Mouse (Mus musculus) retina, postnatal 7 days (tissue): ENCODE measurements around the gene Gm20441.
"Not testable (repeated sequence)": the region's sequence is repeated elsewhere in the genome, so short reads cannot be mapped to it uniquely, and the experiment has no call there.

Experiments used
- DNase-seq: peaks from one replicate; pipeline ENCODE4 v3.0.0-alpha.2; 2012; ENCODE audit warnings: low read depth, low spot score

The Gm20441 gene

GRCm38 (mm10) chr10:75779206-75780174 is 1.3 kb downstream of the Gm20441 start:
- no peak for DNase-seq

- no peak for DNase-seq
Measured at GRCm38 (mm10) chr10:75777885-75778284, 2.9 kb downstream of the Gm20441 start.

DNA sequence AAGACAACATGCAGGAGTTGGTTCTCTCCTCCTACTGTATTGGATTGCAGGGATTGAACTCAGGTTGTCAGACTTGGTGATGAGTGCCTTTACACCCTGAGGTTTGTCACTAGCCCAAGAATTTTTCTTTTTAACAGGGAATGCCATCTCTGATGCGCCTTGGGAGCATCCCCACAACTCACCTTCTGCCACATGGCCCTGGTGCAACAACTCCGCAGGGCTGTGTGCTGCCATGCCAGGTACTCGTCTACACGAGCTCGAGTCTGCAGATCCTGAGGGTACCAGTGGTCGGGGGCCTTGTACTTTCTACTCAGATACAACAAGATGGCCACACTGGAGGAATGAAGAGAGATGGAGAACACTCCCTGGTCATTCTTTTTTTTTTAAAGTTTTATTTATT is 4.2 kb downstream of the Gm20441 start:
- no peak for DNase-seq

- DNase-seq = no peak
Measured at GRCm38 (mm10) chr10:75774587-75774986, 6.2 kb downstream of the Gm20441 start.

- no peak for DNase-seq
Measured at GRCm38 (mm10) chr10:75774102-75774501, 6.7 kb downstream of the Gm20441 start.

- peak; percentile 83 for DNase-seq
Measured at GRCm38 (mm10) chr10:75772795-75773664, 7.7 kb downstream of the Gm20441 start, which contains the start of gene Ddt. TSS of gene Ddt (minus strand) at chr10:75773414.

- DNase-seq = not testable (repeated sequence)
Measured at GRCm38 (mm10) chr10:75767756-75768155, 13.0 kb downstream of the Gm20441 start.

DNA sequence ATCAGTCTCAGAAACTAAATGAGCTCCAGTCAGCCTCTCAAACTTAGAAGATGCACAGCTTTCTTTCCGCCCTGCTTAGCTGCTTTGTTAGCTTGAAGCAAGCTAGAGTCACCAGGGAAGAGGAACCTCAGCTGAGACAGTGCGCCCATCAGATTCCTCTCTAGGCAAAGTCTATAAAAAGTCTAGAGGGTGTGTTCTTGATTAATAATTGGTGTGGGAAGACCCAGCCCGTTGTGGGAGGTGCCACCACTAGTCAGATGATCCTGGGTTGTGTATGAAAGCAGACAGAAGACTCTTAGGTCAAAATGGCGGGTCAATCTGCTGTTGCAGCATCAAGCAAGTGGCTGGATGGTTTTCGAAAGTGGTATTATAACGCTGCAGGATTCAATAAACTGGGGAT is 13.9 kb downstream of the Gm20441 start:
- no peak for DNase-seq

DNA sequence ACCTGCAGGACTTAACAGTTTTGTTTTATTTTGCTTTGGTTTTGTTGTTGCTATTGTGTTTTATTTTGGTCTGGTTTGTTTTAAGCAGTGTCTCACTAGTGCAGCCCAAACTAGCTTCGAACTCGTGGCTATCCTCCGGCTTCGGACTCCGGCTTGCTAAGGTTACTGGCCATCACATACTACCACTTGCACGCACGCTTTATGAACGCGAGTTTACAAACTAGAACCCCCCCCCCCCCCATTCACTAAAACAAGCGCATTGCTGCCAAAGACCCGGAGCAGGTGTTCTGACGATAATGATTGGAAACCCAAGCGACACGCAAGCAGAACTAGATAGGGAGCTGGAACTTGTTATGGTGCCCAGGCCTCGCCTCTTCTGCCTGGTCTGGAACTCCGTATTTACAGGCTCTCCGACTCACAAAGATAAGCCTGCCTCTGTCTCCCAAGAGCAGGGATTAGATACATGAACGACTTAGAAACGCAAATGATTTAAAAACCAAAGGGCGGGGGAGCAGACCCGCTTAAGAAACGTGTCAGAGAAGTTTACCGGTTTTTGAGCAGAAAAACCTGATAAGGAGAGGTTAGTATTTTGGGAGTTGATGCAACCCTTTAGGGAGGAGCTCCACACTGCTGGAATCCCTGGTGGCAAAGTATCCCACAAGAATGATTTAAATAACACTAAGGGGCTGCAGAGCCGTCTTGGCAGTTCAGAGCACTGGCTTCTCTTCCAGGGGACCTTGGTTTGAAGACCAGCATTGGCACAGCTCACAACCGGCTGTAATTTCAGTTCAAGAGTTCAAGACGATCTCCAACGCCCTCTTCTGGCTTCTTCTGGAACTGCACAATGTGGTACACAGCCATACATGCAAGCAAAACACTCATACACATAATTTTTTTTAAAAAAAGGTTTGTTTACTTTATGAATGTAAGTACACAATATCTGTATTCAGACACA is 16.0 kb downstream of the Gm20441 start:
- peak; percentile 66 for DNase-seq

DNA sequence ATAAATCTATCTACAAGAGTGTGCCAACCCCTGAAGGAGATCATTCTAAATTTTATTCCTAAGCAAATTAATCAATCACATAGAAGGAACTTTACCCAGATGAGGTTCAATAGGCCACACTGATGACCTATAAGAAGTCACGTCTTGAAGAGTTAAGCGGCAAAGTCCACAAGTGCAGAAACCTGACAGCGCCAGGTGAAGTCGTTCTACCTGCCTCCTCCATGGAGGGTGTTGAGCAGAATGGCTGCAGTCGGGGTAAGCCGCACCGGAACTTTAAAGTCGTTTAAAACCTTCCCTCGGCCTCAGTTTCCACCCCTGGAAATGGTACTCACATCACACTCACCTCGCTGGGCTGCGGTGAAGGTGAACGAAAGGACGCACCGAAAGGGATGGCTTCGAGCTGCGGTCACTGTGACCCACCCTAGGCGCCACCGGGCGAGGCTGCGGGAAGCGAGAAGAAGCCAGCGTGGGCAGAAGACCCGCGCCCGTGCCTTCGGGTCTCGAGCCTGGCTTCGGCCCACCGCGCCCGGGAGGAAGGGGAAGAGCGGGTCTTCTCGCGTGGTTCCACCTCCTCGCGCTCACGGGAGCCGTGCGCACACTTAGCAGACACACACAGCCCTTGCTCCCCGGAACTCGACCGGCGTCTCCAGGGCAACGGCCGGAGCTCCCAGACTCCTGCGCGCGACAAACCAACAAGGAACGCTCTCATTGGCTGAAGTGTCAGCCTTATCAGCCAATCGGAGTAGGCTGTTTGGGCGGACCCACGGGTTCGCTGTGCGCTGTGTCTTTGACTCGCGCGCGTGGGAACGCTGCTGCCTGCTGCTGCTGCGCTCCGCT is 16.9 kb downstream of the Gm20441 start, which contains the start of gene Cabin1:
Gene Cabin1, minus strand, starts transcription at position 660 of the 837 bp plus-strand sequence.
- peak; percentile 98 for DNase-seq

GRCm38 (mm10) chr10:75762413-75762812 is 18.3 kb downstream of the Gm20441 start:
- DNase-seq = no peak

DNA sequence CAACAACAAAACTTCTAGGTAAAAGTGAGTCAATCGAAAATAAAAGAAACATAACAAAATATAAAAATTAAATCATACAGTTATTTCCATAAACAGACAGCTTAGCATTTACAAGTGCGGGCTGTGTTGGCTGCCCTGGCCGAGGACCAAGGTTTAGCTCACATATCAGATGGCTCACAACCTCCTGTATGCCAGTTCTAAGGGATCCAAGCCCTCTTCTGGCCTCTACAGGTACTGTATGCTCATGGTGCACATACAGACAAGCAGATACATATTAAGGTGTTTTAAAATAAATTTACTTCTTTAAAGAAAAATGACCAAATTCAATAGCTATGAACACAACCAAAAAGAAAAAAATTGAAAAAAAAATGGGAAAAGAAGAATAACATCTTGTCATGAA is 20.4 kb downstream of the Gm20441 start:
- DNase-seq = no peak

DNA sequence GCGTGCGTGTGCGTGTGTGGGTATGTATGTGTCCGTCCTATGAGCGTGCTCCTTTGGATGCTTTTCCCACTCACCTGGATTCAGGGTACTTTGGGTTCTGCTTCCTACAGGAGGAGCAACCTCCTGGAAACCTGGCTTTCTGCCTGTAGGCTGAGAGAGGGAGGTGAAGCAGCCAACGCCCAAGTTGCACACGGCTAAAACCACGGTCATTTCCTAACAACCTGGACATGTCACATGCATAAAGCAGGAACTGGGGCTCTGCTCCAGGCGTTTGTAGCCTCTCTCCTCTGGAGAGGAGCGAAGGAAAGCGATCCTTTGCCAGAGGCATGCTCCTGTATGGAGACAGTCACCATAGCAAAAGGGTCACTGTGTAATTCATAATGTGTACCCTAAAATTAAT is 24.0 kb downstream of the Gm20441 start:
- DNase-seq = no peak

GRCm38 (mm10) chr10:75744017-75744416 is 36.7 kb downstream of the Gm20441 start:
- peak; percentile 67 for DNase-seq

DNA sequence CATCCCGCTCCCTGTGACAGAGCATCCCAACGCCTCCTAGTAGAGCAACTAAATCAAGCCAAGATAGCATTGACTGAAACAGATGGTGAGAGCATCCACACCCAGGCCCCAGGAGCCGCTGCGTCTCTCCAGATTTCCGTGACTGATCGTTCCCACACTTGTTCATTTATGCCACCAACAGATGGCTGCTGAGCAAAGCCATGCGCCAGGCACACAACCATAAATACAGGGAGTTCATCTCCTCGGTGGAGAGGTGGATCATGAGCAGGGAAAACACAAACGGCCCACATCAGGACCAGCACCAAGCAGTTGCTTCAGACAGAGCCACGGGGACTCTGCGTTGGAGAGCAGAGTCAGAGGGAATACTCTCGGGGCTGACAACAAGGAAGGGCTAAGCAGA is 37.4 kb downstream of the Gm20441 start:
- DNase-seq = no peak

DNA sequence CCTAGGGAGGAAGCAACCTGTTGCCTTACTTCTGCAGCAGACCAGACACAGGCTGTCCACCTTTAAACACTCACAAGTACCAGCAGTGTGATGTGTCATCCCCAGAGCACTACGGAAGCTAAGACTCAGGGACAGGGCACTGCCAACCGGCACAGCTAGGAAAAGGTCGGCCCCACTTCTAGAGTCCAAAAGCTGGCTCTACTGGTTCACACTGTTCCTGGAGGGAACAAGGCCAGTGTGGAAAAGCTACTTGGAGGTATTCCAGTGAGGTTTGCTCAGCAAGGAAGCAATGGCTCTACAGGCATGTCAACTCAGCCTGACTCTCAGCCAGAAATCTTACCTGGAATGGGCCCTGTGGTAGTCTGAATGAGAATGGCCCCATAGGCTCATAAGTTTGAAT is 39.9 kb downstream of the Gm20441 start:
- DNase-seq = no peak

GRCm38 (mm10) chr10:75725449-75725848 is 55.3 kb downstream of the Gm20441 start:
- DNase-seq = no peak
